Mouse (Mus musculus): Measurements from ENCODE around the gene Slc2a3.
"Not testable (repeated sequence)": the region's sequence is repeated elsewhere in the genome, so short reads cannot be mapped to it uniquely, and the experiment has no call there.

GRCm38 (mm10) chr6:122699628-122700027, 101.8 kb downstream of the Slc2a3 start:
- TF ChIP-seq POLR2A (IDR thresholded peaks at IDR 0.05; ENCODE audit: control insufficient read depth, extremely low read depth, insufficient read depth, low read length, poor library complexity); CTCF (IDR thresholded peaks at IDR 0.05; ENCODE audit: borderline replicate concordance, control insufficient read depth, extremely low read depth, insufficient read depth, low read length, poor library complexity): not testable (repeated sequence)

Measured in thymus, adult 2 months (tissue).